Mouse (Mus musculus) G1E-ER4 (cell line): ENCODE measurements around the gene Itgbl1. TPM values are rescaled to one million over a fixed set of nuclear protein-coding genes. Genes with fewer than 3 reads are reported as not detected.

Experiments
- GATA1 ChIP-seq: IDR thresholded peaks from one replicate; pipeline ENCODE4 v1.8.0; 2012; ENCODE audit warnings: low read length, inconsistent platforms
- polyA plus RNA-seq: library from polyadenylated mRNA; stranded (reverse); fragments of >175 nt; gene quantifications from 2 replicates; pipeline ENCODE4 v1.2.3, GENCODE M21; 2012

Itgbl1 gene
- polyA plus RNA-seq, 1 experiment, result not detected

- no peak for TF ChIP-seq GATA1
These were observed 204.8 kb downstream of the Itgbl1 start for GRCm38 (mm10) chr14:123864531-123864930.

GRCm38 (mm10) chr14:123865779-123866726, 206.3 kb downstream of the Itgbl1 start:
- TF ChIP-seq GATA1, result no peak

GRCm38 (mm10) chr14:123927903-123928302, 268.1 kb downstream of the Itgbl1 start:
- no peak for TF ChIP-seq GATA1

- no peak for TF ChIP-seq GATA1
These were observed 306.8 kb downstream of the Itgbl1 start for GRCm38 (mm10) chr14:123966531-123966930.

GRCm38 (mm10) chr14:123967996-123968395, 308.2 kb downstream of the Itgbl1 start:
- no peak for TF ChIP-seq GATA1

GRCm38 (mm10) chr14:123990591-123991195, 330.9 kb downstream of the Itgbl1 start:
- no peak for TF ChIP-seq GATA1

Other genes starting within 250 kb of the Itgbl1 start
- not detected in 2 replicates for gene Nalcn, start 32.8 kb upstream of the Itgbl1 start, polyA plus RNA-seq